Mouse (Mus musculus) bone marrow, adult 2 months (tissue): ENCODE results near the gene Arfgap1. TPM values are rescaled to one million over a fixed set of nuclear protein-coding genes. Genes with fewer than 3 reads are reported as not detected.
A peak's percentile ranks its signal among the peaks of the same experiment; 100 is the strongest.

Source experiments
- H3K27ac ChIP-seq: fragments of 200-500 bp; 2 replicates; pipeline ENCODE4 v1.5.1; 2012; ENCODE audit warnings: low read depth, mild to moderate bottlenecking, control low read depth, inconsistent platforms, low read length; ENCODE audit not compliant: control insufficient read depth, poor library complexity, insufficient read depth
- H3K4me1 ChIP-seq: fragments of 200-500 bp; 2 replicates; pipeline ENCODE4 v1.6.1; 2011; ENCODE audit warnings: low read length; ENCODE audit not compliant: control insufficient read depth, insufficient read depth
- H3K4me3 ChIP-seq: fragments of 200-500 bp; replicated peaks from 2 replicates; pipeline ENCODE3; 2011; ENCODE audit warnings: mild to moderate bottlenecking, low read depth, low read length, control low read depth; ENCODE audit not compliant: control insufficient read depth
- CTCF ChIP-seq: fragments of 200-500 bp; IDR thresholded peaks from 2 replicates; pipeline ENCODE4 v1.5.1; 2011; ENCODE audit warnings: low read length, control low read depth; ENCODE audit not compliant: control insufficient read depth, insufficient read depth
- POLR2A ChIP-seq: fragments of 200-500 bp; IDR thresholded peaks from 2 replicates; pipeline ENCODE4 v1.6.1; 2011; ENCODE audit warnings: low read depth, mild to moderate bottlenecking, control low read depth, low read length, borderline replicate concordance; ENCODE audit not compliant: control insufficient read depth
- WGBS: fragments of 180-500 bp; shearing (Covaris S2); methylation state at CpG from one replicate; pipeline ENCODE4 v1.1.7; 2018; 5-methylcytosine and 5-hydroxymethylcytosine counted together
- polyA plus RNA-seq: library from polyadenylated mRNA; stranded (reverse); fragments of >200 nt; gene quantifications from 2 replicates; pipeline ENCODE4 v1.2.4, GENCODE M21; 2011; ENCODE audit warnings: low replicate concordance; ENCODE audit not compliant: missing spikeins, insufficient read depth, insufficient read length

Gene Arfgap1
- polyA plus RNA-seq, 1 experiment = 35.6 TPM

- Histone ChIP-seq H3K27ac (no peak overlapping the region), H3K4me3 (no peak overlapping the region), H3K4me1 (no peaks in the 10 kb centered on the region)
- 66% methylated on average over 3 of the region's 3 CpGs for WGBS
- no peak for TF ChIP-seq CTCF
- TF ChIP-seq POLR2A = no peak
Observed at GRCm38 (mm10) chr2:180988347-180988913, 21.4 kb downstream of the Arfgap1 start.

- no peak overlapping the region for H3K4me3 ChIP-seq
- H3K27ac ChIP-seq = no peak overlapping the region
- TF ChIP-seq POLR2A (no peak), CTCF (no peak)
- 70% methylated on average over 1 of the region's 1 CpGs for WGBS
- H3K4me1 ChIP-seq = no peaks in the 10 kb centered on the region
Observed at GRCm38 (mm10) chr2:180988948-180989347, 21.9 kb downstream of the Arfgap1 start.

GRCm38 (mm10) chr2:180990347-180990746 is 23.3 kb downstream of the Arfgap1 start:
- Histone ChIP-seq H3K4me1 (no peaks in the 10 kb centered on the region), H3K4me3 (no peak overlapping the region), H3K27ac (no peak overlapping the region)
- no peak for TF ChIP-seq POLR2A
- no peak for TF ChIP-seq CTCF
- WGBS = 73% methylated on average over 4 of the region's 4 CpGs

- TF ChIP-seq CTCF (no peak), POLR2A (no peak)
- H3K27ac ChIP-seq = no peak overlapping the region
- WGBS = 63% methylated on average over 2 of the region's 2 CpGs
- H3K4me3 ChIP-seq = no peak overlapping the region
- no peaks in the 10 kb centered on the region for H3K4me1 ChIP-seq
Observed at GRCm38 (mm10) chr2:180994360-180994759, 27.3 kb downstream of the Arfgap1 start.

- WGBS = 83% methylated on average over 4 of the region's 4 CpGs
- Histone ChIP-seq H3K4me3 (no peak overlapping the region), H3K27ac (no peak overlapping the region), H3K4me1 (no peaks in the 10 kb centered on the region)
- TF ChIP-seq CTCF = no peak
Observed at GRCm38 (mm10) chr2:180995457-180995856, 28.4 kb downstream of the Arfgap1 start.

- Histone ChIP-seq H3K27ac (no peak overlapping the region), H3K4me1 (no peaks in the 10 kb centered on the region), H3K4me3 (no peak overlapping the region)
- WGBS = 12% methylated on average over 5 of the region's 5 CpGs
- TF ChIP-seq POLR2A = no peak
- peak; percentile 83 for TF ChIP-seq CTCF
Observed at GRCm38 (mm10) chr2:180996436-180996835, 29.4 kb downstream of the Arfgap1 start.

- 57% methylated on average over 3 of the region's 3 CpGs for WGBS
- Histone ChIP-seq H3K4me3 (no peak overlapping the region), H3K4me1 (no peaks in the 10 kb centered on the region), H3K27ac (no peak overlapping the region)
- TF ChIP-seq POLR2A (no peak), CTCF (no peak)
Observed at GRCm38 (mm10) chr2:180996905-180997304, 29.9 kb downstream of the Arfgap1 start.

- no peak overlapping the region for H3K27ac ChIP-seq
- H3K4me3 ChIP-seq = no peak overlapping the region
- no peaks in the 10 kb centered on the region for H3K4me1 ChIP-seq
- TF ChIP-seq POLR2A = no peak
- TF ChIP-seq CTCF = no peak
- 73% methylated on average over 4 of the region's 4 CpGs for WGBS
Observed at GRCm38 (mm10) chr2:181007054-181007453, 40.0 kb downstream of the Arfgap1 start.

GRCm38 (mm10) chr2:181008339-181008738 is 41.3 kb downstream of the Arfgap1 start:
- Histone ChIP-seq H3K27ac (no peak overlapping the region), H3K4me3 (no peak overlapping the region), H3K4me1 (no peaks in the 10 kb centered on the region)
- no peak for TF ChIP-seq POLR2A
- no peak for TF ChIP-seq CTCF
- WGBS = 78% methylated on average over 5 of the region's 5 CpGs
